Mouse (Mus musculus): ENCODE measurements around the gene Gatd1.
A peak's percentile ranks its signal among the peaks of the same experiment; 100 is the strongest.

The Gatd1 gene

GRCm38 (mm10) chr7:141388487-141389109 lies 25.3 kb downstream of the Gatd1 start:
- no peak for DNase-seq (ENCODE audit: low spot score)

GRCm38 (mm10) chr7:141387807-141388486 lies 26.0 kb downstream of the Gatd1 start:
- DNase-seq (ENCODE audit: low spot score) = no peak

GRCm38 (mm10) chr7:141381068-141381835 lies 32.7 kb downstream of the Gatd1 start:
- DNase-seq (ENCODE audit: low spot score) = no peak

DNA sequence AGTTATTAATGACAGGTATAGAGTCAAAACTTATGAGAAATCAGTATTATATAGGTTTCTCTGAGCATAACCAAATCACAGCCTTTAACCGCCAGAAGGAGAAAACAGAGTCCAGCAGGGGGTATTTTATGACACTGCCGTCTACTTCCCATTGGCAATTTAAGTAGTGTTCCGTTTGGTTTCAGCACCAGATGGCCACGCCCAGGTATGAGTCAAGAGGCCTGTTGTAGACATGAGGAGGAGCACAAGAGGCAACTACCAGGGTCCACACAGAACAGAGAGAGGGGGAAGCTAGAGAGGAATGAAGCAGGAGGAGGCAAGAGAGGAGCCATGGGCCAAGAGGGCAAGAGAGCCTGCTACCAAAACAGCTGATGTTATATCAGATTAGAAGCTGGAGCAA lies 34.4 kb downstream of the Gatd1 start:
- DNase-seq (ENCODE audit: low spot score) = no peak

DNA sequence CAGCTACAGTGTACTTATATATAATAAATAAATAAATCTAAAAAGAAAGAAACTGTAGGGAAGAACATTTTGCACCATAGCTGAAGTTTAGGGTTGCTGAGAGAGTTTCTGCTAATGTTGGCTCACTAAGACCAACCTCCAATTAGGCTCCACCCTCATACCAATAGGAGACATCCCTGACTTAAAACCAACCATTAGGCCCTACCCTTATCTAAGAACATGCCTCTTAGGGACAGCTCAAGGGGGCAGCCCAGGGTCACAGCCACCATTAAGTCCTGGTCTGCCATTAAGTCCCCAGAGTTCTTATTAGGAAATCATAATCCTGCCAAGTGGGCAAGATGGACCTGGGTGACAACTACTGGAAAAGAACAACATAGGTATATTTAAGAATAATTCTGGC lies 39.5 kb downstream of the Gatd1 start:
- DNase-seq (ENCODE audit: low spot score) = no peak

- DNase-seq (ENCODE audit: low spot score) = no peak
Measured at GRCm38 (mm10) chr7:141373611-141374010, 40.3 kb downstream of the Gatd1 start.

DNA sequence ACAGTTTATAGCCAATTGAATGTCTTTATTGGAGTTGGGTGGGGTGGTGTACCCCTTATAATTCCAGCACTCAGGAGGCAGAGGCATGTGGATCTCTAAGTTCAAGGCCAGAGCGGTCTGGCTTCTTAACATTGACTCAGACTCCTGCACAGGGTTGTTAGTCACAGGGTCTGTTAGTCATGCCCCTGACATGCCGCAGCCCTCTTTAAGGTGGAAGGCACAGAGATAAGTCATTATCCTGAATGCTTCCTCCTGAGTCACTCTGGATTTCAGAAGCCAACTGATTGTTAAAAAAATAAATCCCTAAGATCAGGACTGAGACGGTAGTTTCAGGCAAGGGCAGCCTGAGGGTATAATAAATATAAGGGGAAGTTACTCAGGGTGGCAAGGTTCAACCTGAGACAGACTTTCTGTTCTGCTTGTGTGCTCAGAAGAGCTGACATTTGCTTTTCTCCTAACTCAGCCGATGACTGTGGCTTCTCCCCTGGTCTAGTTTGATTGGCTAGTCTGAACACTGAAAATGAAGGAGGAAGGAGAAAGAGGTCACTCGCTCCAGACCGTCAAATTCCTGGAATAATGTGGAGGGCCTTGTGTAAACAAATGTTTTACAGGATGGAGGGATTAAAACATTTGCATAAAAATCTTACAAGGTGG lies 41.9 kb downstream of the Gatd1 start:
- no peak for DNase-seq (ENCODE audit: low spot score)

GRCm38 (mm10) chr7:141369918-141370317 lies 44.0 kb downstream of the Gatd1 start:
- DNase-seq (ENCODE audit: low spot score) = no peak

GRCm38 (mm10) chr7:141367358-141367757 lies 46.6 kb downstream of the Gatd1 start:
- DNase-seq (ENCODE audit: low spot score) = no peak

- DNase-seq (ENCODE audit: low spot score) = no peak
Measured at GRCm38 (mm10) chr7:141365049-141365445, 48.9 kb downstream of the Gatd1 start.

DNA sequence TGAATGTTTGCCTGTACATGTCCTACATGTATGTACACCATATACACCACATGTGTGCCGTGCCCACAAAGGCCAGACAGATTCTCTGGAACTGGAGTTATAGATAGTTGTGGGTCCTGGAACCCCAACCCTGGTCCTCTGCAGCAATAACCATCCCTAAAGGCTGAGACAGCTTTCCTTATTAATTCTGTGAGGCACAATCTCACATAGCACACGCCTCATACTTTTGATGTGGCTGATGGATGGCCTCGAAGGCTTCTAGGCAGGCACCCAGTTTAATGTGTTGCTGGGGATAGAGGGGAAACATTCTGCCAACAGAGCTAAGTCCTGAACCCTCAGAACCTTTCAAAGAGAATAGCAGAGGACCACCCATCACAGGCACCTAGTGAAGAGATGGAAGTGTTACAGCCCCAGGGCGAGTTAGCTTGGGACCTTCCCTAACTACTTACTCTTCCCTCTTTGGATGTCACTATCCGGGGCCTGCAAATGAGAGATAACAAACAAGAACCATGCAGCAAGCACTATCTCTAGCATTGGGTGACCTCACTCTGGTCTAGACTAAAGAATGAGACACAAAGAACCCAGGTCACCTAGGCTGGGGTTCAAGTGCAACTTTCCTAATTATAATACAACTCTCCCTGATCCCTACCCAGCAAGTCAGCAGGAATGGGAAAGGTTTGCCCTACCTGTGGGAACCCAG lies 49.4 kb downstream of the Gatd1 start:
- no peak for DNase-seq (ENCODE audit: low spot score)

DNA sequence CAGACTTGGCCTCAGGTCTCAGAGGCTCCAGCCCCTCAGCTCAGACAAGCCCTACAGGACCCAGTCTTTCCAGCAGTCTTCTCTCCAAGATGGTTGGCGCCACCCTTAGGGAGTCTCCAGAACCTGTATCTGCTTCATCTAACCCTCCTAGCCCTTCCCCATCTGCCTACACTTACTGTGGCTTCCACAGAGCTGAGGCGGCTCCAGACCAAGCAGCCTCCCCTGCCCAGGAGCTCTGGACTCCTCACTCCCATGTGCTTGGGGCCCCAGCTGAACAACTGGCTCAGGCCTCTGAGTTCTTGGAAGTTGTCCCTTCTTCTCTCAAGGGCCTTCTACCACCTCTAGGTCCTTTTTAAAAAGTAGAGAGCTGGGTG lies 50.2 kb downstream of the Gatd1 start:
- DNase-seq (ENCODE audit: low spot score) = no peak

GRCm38 (mm10) chr7:141363106-141363751 lies 50.7 kb downstream of the Gatd1 start:
- peak; percentile 67 for DNase-seq (ENCODE audit: low spot score)

- peak; percentile 41 for DNase-seq (ENCODE audit: low spot score)
Measured at GRCm38 (mm10) chr7:141361510-141361909, 52.4 kb downstream of the Gatd1 start.
